Mouse (Mus musculus): ENCODE data around the gene Olfm2. TPM values are rescaled to one million over a fixed set of nuclear protein-coding genes. Genes with fewer than 3 reads are reported as not detected.
"Not testable (repeated sequence)": the region's sequence is repeated elsewhere in the genome, so short reads cannot be mapped to it uniquely, and the experiment has no call there.

The Olfm2 gene
- polyA plus RNA-seq, 3 experiments from 2014 or later: 0.90 TPM; not detected in 2

DNA sequence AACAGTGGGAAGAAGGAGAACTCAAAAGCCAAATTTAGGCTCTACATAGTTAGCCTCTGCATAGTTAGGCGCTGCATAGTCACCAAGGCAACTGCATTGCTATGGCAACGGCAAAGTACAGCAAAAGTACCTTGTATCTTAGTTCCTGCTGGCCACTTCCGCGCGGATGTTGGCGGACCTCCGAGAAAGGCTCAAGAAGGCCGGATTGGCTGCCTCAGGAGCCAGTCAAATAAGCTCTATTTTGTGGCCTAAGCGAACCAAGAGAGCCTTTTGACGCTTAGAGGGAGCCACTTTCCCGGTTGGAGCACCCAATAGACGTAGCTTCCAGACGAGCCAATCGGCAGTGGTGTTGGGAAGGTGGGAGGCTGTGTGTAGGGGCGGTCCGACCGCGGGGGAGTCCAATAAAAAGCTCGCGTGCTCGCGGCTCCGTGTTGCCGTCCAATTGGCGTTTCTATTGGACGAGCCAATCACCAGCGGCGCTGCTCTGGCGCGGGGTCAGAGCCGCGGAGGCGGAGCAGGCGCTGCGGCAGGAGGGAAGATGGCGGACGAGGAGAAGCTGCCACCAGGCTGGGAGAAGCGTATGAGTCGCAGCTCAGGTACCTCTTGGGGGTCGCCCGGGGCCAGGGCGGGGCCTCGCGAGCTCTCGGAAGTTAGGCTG is 94.4 kb downstream of the Olfm2 start, which contains the start of gene Pin1:
Gene Pin1 (plus strand): TSS at position 494 of the 658 bp plus-strand sequence.
- peak; percentile 97 for ATAC-seq

GRCm38 (mm10) chr9:20645121-20645520 is 101.0 kb downstream of the Olfm2 start:
- ATAC-seq: peak; percentile 39

- ATAC-seq: peak; percentile 74
Measured at GRCm38 (mm10) chr9:20644360-20645081, 101.6 kb downstream of the Olfm2 start, which contains the start of gene Fbxl12. Gene Fbxl12, minus strand, starts transcription at chr9:20644767.

DNA sequence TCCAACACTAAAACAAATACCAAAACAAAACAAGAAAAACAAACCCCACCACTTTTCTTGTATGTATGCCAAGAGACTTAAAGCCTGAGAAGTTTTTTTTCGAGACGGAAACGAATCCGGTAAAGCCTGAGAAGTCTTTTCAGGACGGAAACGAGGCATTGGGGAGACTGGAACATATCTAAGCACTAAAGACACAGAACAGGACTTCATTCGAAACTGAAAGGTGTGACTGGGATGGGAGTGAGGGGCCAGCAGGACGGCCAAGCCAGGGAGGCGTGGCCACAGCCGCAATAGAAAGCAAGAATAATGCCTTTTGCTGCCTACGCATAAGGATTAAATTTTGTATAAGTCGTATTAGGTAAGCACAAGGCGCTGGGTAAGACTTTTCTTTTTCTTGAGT is 102.4 kb downstream of the Olfm2 start:
- peak; percentile 25 for ATAC-seq

GRCm38 (mm10) chr9:20642896-20643466 is 103.2 kb downstream of the Olfm2 start:
- ATAC-seq: peak; percentile 83

GRCm38 (mm10) chr9:20642101-20642895 is 103.9 kb downstream of the Olfm2 start, which contains the start of gene Ubl5:
Gene Ubl5, plus strand, starts transcription at chr9:20642878.
- ATAC-seq: no peak

DNA sequence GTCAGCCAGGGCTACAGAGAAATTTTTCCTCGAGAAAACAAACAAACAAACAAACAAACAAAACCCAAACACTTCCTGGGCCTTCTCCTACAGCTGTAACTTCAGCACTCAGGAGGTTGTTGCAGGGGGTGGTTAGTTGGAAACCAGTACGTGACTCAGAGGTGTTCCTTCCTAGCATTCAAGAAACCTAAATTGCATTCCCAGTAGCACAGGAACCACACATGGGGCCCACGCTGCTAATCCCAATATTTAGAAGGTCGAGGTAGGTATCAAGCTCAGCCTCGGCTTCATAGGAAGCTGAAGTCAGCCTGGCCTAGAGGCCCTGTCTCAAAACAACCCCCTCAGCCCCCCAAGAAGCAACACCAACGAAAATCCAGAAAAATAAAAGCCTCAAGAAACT is 104.6 kb downstream of the Olfm2 start:
- ATAC-seq: no peak

GRCm38 (mm10) chr9:20639486-20639885 is 106.7 kb downstream of the Olfm2 start:
- ATAC-seq: no peak

DNA sequence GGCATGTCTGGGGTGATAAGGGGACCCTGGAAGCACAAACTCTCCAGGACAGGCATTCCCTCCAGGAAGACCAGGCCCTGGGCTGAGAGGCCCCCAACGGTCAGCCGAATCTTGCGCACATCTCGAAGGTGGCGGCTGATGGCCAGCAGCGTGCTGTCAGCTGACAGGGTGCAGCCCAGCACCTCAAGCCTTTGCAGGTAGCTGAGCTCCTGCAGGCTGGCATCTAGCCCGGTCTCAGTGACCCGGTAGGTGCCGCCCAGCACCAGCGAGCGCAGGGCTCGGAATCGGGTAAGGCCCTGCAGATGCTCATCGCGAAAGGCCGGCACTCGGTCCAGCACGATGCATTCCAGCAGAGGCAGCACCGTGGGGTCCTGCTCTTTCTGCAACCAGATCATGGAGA is 107.6 kb downstream of the Olfm2 start:
- no peak for ATAC-seq

- no peak for ATAC-seq
Measured at GRCm38 (mm10) chr9:20636790-20637189, 109.4 kb downstream of the Olfm2 start.

- ATAC-seq: no peak
Measured at GRCm38 (mm10) chr9:20636256-20636655, 109.9 kb downstream of the Olfm2 start.

- not testable (repeated sequence) for ATAC-seq
Measured at GRCm38 (mm10) chr9:20635676-20636075, 110.5 kb downstream of the Olfm2 start.

DNA sequence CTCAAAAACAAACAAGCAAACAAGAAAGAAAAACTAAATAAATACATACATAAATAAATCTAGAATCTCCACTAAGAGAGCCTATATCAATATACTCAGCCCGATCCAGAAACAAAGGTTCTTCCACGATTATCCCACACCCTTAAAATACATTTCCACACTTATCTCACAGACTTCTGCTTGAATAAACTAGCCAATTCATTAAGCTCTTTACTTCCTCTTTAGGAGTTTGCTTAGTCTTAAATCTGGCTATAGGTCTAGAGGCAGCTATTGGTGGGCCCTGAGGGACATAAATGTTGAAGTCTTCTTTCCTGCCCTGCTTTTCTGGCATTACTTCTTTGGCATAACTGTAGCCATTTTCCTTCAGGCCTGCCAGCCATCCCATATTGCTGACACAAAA is 114.8 kb downstream of the Olfm2 start:
- ATAC-seq: no peak

Other genes with a start within 250 kb of the Olfm2 start
- gene Zfp266, start 224.9 kb downstream of the Olfm2 start, polyA plus RNA-seq (2017; shearing (Covaris generic)): 10 to 100 TPM; 44.4 to 55.8 (median 46.6) TPM
- 10 to 100 TPM in 2 of 3 experiments, 1 to 10 TPM in 1; 7.2 to 15.1 (median 14.0) TPM for gene Zfp846, start 165.1 kb downstream of the Olfm2 start, polyA plus RNA-seq (2017; shearing (Covaris generic))
- gene Ubl5, start 103.5 kb downstream of the Olfm2 start, polyA plus RNA-seq (2017; shearing (Covaris generic)): 100 to 1,000 TPM; 323 to 416 (median 337) TPM
- gene Fbxl12, start 101.6 kb downstream of the Olfm2 start, polyA plus RNA-seq (2017; shearing (Covaris generic)): 10 to 100 TPM; 21.7 to 59.5 (median 54.3) TPM
- gene Pin1, start 94.3 kb downstream of the Olfm2 start, polyA plus RNA-seq (2017; shearing (Covaris generic)): 10 to 100 TPM; 23.0 to 29.3 (median 23.6) TPM
- gene Col5a3, start 68.7 kb upstream of the Olfm2 start, polyA plus RNA-seq (2017; shearing (Covaris generic)): not detected
- not detected for gene Rdh8, start 72.2 kb upstream of the Olfm2 start, polyA plus RNA-seq (2017; shearing (Covaris generic))
- gene A230050P20Rik, start 122.3 kb upstream of the Olfm2 start, polyA plus RNA-seq (2017; shearing (Covaris generic)): 10 to 100 TPM in 2 of 3 experiments, 1 to 10 TPM in 1; 9.9 to 16.8 (median 14.3) TPM
- gene Angptl6, start 133.4 kb upstream of the Olfm2 start, polyA plus RNA-seq (2017; shearing (Covaris generic)): 1 to 10 TPM in 1 of 3 experiments, under 1 TPM in 2; 0.27 to 1.9 (median 0.63) TPM
- 10 to 100 TPM; 16.1 to 28.8 (median 24.2) TPM for gene Ppan, start 141.8 kb upstream of the Olfm2 start, polyA plus RNA-seq (2017; shearing (Covaris generic))
- gene Eif3g, start 152.3 kb upstream of the Olfm2 start, polyA plus RNA-seq (2017; shearing (Covaris generic)): 100 to 1,000 TPM; 159 to 219 (median 191) TPM
- gene Dnmt1, start 213.5 kb upstream of the Olfm2 start, polyA plus RNA-seq (2017; shearing (Covaris generic)): 10 to 100 TPM; 41.0 to 78.9 (median 43.9) TPM
- gene S1pr2, start 230.4 kb upstream of the Olfm2 start, polyA plus RNA-seq (2017; shearing (Covaris generic)): 1 to 10 TPM; 5.1 to 6.4 (median 5.9) TPM